Mouse (Mus musculus): Measurements from ENCODE around the gene Vmp1.

Vmp1 gene

GRCm38 (mm10) chr11:86678957-86679356 is 4.7 kb downstream of the Vmp1 start:
- in situ Hi-C loops (cut with MboI; ENCODE audit: unreplicated experiment in 2 of 2): no loop called here

GRCm38 (mm10) chr11:86675520-86675919 is 8.1 kb downstream of the Vmp1 start:
- in situ Hi-C loops (cut with MboI; ENCODE audit: unreplicated experiment in 2 of 2): no loop called here

- in situ Hi-C loops (cut with MboI; ENCODE audit: unreplicated experiment in 2 of 2): loop anchor here (25.0 kb wide), 3 partner anchors 340 to 835 kb away; partner anchors contain the start of genes Gm11444 (in 1 of the 2) and Tbx2 (in 1 of the 2)
Observed at GRCm38 (mm10) chr11:86672772-86673171, 10.9 kb downstream of the Vmp1 start.

- in situ Hi-C loops (cut with MboI; ENCODE audit: unreplicated experiment in 2 of 2): loop anchor here (25.0 kb wide), 3 partner anchors 341 to 834 kb away; partner anchors contain the start of genes Gm11444 (in 1 of the 2) and Tbx2 (in 1 of the 2)
Observed at GRCm38 (mm10) chr11:86671041-86671675, 12.5 kb downstream of the Vmp1 start.

GRCm38 (mm10) chr11:86668169-86668568 is 15.5 kb downstream of the Vmp1 start:
- in situ Hi-C loops (cut with MboI; ENCODE audit: unreplicated experiment in 2 of 2): loop anchor here (25.0 kb wide), 3 partner anchors 344 to 831 kb away; partner anchors contain the start of genes Gm11444 (in 1 of the 2) and Tbx2 (in 1 of the 2)

GRCm38 (mm10) chr11:86667553-86667952 is 16.1 kb downstream of the Vmp1 start:
- in situ Hi-C loops (cut with MboI; ENCODE audit: unreplicated experiment in 2 of 2): loop anchor here (25.0 kb wide), 3 partner anchors 345 to 830 kb away; partner anchors contain the start of genes Gm11444 (in 1 of the 2) and Tbx2 (in 1 of the 2)

GRCm38 (mm10) chr11:86664406-86664805 is 19.2 kb downstream of the Vmp1 start:
- in situ Hi-C loops (cut with MboI; ENCODE audit: unreplicated experiment in 2 of 2): loop anchor here (25.0 kb wide), 3 partner anchors 348 to 827 kb away; partner anchors contain the start of genes Gm11444 (in 1 of the 2) and Tbx2 (in 1 of the 2)

GRCm38 (mm10) chr11:86663977-86664376 is 19.7 kb downstream of the Vmp1 start:
- in situ Hi-C loops (cut with MboI; ENCODE audit: unreplicated experiment in 2 of 2): loop anchor here (25.0 kb wide), 3 partner anchors 348 to 827 kb away; partner anchors contain the start of genes Gm11444 (in 1 of the 2) and Tbx2 (in 1 of the 2)

GRCm38 (mm10) chr11:86662986-86663895 is 20.4 kb downstream of the Vmp1 start:
- in situ Hi-C loops (cut with MboI; ENCODE audit: unreplicated experiment in 2 of 2): loop anchor here (25.0 kb wide), 3 partner anchors 349 to 826 kb away; partner anchors contain the start of genes Gm11444 (in 1 of the 2) and Tbx2 (in 1 of the 2)

GRCm38 (mm10) chr11:86657863-86658262 is 25.8 kb downstream of the Vmp1 start:
- in situ Hi-C loops (cut with MboI; ENCODE audit: unreplicated experiment in 2 of 2): loop anchor here (5.0 to 25.0 kb wide), 5 partner anchors 91 to 821 kb away; partner anchors contain the start of genes Gm11444 (in 1 of the 2) and Tbx2 (in 1 of the 2)

GRCm38 (mm10) chr11:86656849-86657567 is 26.6 kb downstream of the Vmp1 start:
- in situ Hi-C loops (cut with MboI; ENCODE audit: unreplicated experiment in 2 of 2): loop anchor here (5.0 to 25.0 kb wide), 5 partner anchors 90 to 820 kb away; partner anchors contain the start of genes Gm11444 (in 1 of the 2) and Tbx2 (in 1 of the 2)

GRCm38 (mm10) chr11:86655671-86656070 is 28.0 kb downstream of the Vmp1 start:
- in situ Hi-C loops (cut with MboI; ENCODE audit: unreplicated experiment in 2 of 2): loop anchor here (5.0 to 25.0 kb wide), 5 partner anchors 88 to 818 kb away; partner anchors contain the start of genes Gm11444 (in 1 of the 2) and Tbx2 (in 1 of the 2)

- in situ Hi-C loops (cut with MboI; ENCODE audit: unreplicated experiment in 2 of 2): loop anchor here (25.0 kb wide), 3 partner anchors 358 to 817 kb away; partner anchors contain the start of genes Gm11444 (in 1 of the 2) and Tbx2 (in 1 of the 2)
Observed at GRCm38 (mm10) chr11:86654096-86654495, 29.5 kb downstream of the Vmp1 start.

GRCm38 (mm10) chr11:86653446-86653845 is 30.2 kb downstream of the Vmp1 start:
- in situ Hi-C loops (cut with MboI; ENCODE audit: unreplicated experiment in 2 of 2): loop anchor here (25.0 kb wide), 3 partner anchors 359 to 816 kb away; partner anchors contain the start of genes Gm11444 (in 1 of the 2) and Tbx2 (in 1 of the 2)

- in situ Hi-C loops (cut with MboI; ENCODE audit: unreplicated experiment in 2 of 2): loop anchor here (25.0 kb wide), 3 partner anchors 360 to 815 kb away; partner anchors contain the start of genes Gm11444 (in 1 of the 2) and Tbx2 (in 1 of the 2)
Observed at GRCm38 (mm10) chr11:86652578-86652979, 31.1 kb downstream of the Vmp1 start.

- in situ Hi-C loops (cut with MboI; ENCODE audit: unreplicated experiment in 2 of 2): loop anchor here (25.0 kb wide), 3 partner anchors 362 to 813 kb away; partner anchors contain the start of genes Gm11444 (in 1 of the 2) and Tbx2 (in 1 of the 2)
Observed at GRCm38 (mm10) chr11:86650676-86651075, 33.0 kb downstream of the Vmp1 start.

GRCm38 (mm10) chr11:86649542-86649941 is 34.1 kb downstream of the Vmp1 start:
- in situ Hi-C loops (cut with MboI; ENCODE audit: unreplicated experiment in 2 of 2): no loop called here

- in situ Hi-C loops (cut with MboI; ENCODE audit: unreplicated experiment in 2 of 2): no loop called here
Observed at GRCm38 (mm10) chr11:86647706-86648447, 35.8 kb downstream of the Vmp1 start.
